Mouse (Mus musculus): Measurements from ENCODE around the gene Wdr93.

Gene Wdr93

DNA sequence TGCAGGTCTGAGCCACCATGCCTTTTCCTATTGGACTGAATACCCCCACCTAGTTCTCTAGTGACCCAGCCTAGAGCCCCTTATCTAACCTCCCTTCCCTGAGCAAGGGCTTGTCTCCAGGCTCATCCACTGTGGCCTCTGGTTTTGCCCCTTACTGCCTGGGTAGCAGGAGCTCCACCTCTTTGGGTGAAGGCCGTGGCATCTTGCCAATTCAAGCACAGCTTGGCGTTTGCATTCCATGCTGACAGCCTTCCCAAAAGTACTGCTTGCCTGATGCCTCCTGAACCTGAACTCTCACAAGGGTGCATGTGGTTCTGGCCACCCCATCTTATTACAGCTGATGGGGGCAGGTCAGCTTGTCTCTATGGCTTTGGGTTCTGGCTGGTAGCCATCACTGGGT is 60.9 kb downstream of the Wdr93 start:
- no peak for DNase-seq

DNA sequence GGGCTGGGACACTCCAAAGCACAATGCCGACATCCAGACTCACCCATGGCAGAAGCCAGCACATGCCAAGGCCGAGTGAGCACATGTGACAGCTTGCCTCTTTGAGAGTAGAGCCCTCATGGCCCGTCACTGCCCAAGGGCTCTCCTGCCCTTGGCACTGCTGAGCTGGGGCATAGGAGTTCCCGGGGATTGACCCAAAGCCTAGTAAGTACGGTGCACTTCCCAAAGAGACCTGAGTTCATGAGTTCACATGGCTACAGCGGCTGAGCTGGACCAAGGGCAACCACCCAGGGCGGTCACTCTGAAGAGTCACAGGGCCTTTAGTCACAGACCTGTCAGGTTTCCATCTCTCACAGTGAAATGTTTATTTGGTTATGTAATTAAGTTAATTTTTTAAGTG is 65.6 kb downstream of the Wdr93 start:
- DNase-seq, result no peak

DNA sequence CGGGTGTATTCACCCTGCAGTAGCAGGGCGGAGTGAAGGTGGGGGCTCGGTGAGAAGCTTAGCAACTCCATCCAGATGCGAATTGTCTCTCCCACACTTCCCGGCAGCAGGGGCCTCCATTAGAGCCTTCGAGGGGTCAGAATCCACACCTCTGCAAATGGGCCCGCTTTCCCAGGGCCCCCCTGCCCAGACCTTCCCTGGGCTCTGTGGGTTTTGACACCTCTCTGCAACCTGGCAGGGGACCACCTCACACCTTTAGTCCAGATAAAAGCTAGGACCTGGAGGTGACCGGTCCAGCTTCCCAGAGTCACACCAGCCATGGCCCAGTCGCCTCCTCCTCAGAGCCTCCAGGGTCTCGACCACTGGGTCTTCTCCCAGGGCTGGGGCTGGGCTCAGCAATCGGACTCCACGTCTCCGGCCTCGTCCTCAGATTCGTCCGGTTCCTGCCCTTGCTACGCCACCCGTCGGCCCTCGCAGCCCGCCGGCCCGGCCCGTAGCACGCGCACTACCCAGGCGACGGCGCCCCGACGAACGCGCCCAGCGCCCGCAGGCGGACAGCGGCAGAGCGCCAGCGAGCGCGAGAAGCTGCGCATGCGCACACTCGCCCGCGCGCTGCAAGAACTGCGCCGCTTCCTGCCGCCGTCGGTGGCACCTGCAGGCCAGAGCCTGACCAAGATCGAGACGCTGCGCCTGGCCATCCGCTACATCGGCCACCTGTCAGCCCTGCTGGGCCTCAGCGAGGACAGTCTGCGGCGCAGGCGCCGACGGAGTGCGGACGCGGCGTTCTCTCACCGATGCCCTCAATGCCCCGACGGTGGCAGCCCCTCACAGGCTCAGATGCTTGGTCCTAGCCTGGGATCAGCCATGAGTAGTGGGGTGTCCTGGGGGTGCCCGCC is 67.9 kb downstream of the Wdr93 start, which contains the start of gene Mesp2:
Gene Mesp2, plus strand, starts transcription at position 117 of the 896 bp plus-strand sequence.
- peak; percentile 79 for DNase-seq

DNA sequence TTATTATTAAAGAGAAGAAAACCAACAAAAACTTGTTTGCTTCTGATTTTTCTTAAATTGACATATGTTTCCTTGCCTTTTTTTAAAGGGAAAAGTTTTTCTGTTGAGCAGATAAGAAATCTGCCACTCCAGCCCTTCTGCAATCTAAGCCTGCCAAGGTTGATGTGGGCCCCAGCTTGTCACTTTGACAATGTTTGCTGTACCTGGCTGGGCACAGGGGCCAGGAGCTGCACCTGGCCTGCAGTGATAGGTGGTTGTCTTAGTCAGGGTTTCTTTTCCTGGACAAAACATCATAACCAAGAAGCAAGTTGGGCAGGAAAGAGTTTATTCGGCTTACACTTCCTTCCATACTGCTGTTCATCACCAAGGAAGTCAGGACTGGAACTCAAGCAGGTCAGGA is 70.4 kb downstream of the Wdr93 start:
- DNase-seq, result no peak

DNA sequence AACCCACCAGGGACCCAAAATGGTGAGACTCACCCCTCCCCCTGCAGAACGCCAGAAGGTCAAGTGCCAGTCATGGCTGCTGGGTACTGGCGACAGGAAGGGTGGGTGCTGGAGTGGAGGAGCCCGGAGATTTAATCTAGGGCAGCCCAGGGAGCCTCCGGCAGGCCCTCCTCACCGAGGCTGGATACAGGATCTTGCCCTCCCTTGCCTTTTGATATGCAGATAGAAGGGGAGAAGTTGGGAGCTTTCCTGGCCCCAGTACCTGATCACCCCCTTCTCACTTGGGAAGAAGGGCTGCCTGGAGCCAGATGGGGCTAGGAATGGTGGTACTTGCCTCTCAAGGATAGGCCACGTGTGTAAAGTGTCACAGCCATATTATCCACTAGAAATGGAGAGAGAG is 75.4 kb downstream of the Wdr93 start:
- DNase-seq, result no peak

DNA sequence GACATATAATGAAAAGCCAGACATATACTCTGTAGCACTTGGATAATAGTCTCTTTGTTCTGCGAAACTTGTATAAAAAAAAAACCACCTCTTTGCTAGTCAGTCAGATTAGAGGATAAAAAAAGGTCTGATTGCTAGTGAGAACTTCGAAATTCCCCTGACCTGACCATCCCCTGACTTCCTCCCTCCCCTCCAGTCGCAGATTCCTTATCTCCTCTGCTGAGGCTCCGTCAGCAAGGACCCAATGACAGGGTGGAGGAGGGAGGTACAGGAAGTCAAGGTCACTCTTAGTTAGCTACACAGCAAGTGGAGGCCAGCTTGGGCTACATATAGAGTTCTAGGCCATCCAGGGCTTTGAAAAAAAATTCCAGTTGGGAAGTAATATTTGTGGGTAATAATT is 76.6 kb downstream of the Wdr93 start:
- no peak for DNase-seq

DNA sequence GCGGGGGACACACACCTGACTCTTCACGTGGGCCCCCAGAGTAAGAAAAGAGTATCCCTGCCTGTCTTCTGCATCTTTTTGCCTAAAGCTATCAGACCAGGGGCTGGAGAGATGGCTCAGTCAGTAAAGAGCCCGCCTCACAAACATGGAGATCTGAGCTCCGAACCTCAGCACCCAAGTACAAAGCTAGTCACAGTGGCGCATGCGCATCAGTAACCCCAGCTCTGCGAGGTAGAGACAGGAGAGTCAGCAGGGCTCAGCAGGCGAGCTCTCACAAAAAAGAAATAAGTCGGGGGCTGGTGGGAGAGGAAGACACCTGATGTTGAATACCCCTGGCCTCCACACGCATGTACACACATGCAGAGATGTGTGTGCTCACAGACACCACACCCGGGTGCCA is 77.0 kb downstream of the Wdr93 start:
- DNase-seq, result no peak

DNA sequence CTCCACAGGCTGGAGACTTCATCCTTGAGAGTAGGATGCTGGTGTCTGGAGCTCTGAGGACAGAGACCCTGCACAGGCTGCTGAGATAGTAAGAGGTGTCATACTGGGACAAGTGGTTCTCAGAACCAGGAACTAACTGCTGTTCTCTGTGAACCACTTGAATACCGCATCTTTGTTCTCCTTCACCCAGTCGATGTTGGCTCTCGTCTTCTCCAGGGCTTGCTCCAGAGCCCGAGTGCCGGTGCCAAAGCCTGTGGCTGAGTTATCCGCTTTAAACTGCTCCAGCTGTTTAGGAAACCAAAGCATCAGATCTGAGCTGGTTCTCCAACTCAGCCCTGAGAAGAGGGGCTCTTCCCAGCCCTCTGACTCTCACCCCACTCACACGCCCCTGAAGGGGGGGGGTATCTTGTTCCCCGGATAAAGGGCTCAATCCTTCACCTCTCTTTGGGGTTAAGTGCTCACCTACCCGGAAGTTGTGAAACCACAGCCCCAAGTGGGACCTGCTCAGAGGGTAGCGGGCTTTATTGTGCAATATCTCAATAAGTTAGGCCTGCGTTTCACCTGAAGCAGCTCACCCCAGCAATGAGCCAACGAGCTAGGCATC is 79.2 kb downstream of the Wdr93 start:
- no peak for DNase-seq

DNA sequence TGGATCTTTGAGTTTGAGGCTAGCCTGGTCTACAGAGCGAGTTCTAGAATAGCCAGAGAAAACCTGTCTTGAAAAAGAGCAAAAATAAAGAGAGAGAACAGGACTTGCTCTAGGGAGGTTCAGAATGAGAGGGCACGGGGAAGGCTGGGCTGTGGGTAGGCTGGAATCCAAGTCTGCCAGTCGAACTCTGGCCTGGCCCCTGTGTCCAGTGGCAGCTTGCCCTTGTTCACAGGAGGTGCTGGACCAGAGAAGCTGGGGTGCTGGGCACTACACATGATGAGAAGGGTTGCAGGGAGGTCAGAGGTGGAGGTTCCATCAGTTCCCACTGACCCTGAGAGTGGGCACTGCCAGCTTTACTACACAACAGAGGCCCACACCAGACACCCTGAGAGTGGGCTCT is 85.4 kb downstream of the Wdr93 start:
- no peak for DNase-seq

DNA sequence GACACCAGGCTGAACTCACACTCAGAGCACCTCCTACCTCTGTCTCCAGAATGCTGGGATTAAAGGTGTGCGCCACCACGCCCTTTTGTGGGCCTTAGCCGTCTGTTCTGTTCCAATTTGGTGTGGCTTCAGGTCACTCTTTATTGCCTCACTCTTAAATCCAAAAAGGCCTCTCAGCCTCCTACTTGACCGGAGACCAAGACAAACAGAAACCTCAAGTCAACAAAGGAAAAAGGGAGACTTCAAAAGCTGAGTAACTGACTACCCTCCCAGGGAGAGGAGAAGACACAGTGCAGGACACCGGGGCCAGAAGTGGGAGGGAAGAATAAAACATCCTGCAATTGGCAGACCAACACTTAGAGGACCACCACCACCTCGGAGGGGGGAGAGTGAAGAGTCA is 88.2 kb downstream of the Wdr93 start:
- DNase-seq, result no peak

DNA sequence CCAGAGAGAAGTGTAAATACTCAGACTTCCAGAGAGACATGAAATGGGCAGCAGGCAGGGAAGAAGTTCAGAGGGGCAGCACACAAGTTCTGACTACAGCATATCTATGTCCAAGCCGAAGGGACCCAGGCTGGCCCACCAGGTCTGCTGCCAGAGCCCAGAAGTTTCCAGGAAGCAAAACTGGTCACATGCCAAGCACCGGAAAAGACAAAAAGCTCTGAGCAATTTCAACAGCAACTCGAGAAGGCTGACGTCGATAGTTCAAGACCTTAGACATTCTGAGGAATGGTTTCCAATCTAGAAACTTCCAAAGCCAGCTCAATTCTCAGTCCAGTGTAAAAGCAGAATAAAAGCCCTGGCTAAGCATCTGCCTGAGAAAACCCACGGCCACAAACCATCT is 88.6 kb downstream of the Wdr93 start:
- no peak for DNase-seq

DNA sequence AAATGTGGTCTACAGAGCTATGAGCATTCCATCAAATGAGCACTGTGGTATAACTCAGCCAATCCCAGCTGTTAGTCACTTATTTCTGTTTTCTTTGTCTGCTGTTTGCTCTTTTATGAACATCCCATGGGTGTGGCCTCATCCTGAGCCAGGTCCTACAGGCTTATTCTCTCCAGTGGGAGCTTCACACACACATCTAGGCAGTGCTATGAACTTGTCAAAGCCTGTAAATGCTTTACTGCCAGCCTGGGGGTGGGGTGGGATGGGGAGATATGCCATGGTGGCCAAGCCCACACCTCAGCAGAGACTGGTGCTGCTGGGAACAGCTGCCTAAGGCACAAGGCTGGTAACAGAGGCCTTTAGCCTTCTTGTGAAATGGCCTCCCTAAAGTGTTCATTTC is 90.0 kb downstream of the Wdr93 start:
- no peak for DNase-seq

DNA sequence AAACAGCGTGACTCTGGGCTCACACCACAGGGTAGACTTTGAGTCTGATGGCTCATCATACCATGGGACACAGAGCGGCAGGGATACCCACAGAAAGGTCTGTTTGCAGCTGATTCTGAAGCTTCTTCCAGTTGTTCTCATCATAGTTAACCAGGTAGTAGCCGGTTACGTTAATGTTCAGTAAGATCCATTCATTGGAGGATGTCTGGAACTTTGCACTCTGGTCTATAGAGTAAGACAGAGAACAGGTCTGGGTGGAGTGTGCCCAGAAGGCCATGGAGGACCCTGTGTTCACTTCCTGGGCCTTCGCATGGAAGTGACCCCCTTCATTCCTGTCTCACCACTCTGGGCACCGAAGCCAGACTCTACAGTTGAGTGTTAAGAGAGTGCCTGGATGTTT is 92.2 kb downstream of the Wdr93 start:
- no peak for DNase-seq
